Mouse (Mus musculus) monocyte, adult 5-6 weeks (primary cell): ENCODE data around the gene Mtmr2. TPM values are rescaled to one million over a fixed set of nuclear protein-coding genes. Genes with fewer than 3 reads are reported as not detected.
"Not testable (repeated sequence)": the region's sequence is repeated elsewhere in the genome, so short reads cannot be mapped to it uniquely, and the experiment has no call there.

Source experiments
- ATAC-seq: fragments of 153-309, 156-312 bp; replicated peaks from 2 replicates; pipeline ENCODE4 v1.8.0; 2017; ENCODE audit warnings: mild to moderate bottlenecking; ENCODE audit not compliant: low TSS enrichment, insufficient number of reproducible peaks, severe bottlenecking, poor library complexity, low FRiP score
- total RNA-seq: library from RNA; stranded (forward); fragments of 200-1000, 200-491, 200-594 nt; gene quantifications from 3 replicates; pipeline ENCODE4 v1.2.3, GENCODE M21; 2017

Gene Mtmr2
- 38.3 to 63.6 TPM (median 63.5 TPM) in 3 replicates for total RNA-seq

GRCm38 (mm10) chr9:13748404-13748797 is at the start of gene Mtmr2:
Mtmr2 (plus strand) TSS chr9:13748410.
- ATAC-seq: no peak

GRCm38 (mm10) chr9:13699061-13699780 is 49.0 kb upstream of the Mtmr2 start:
- ATAC-seq: no peak

GRCm38 (mm10) chr9:13699781-13700116 is 48.5 kb upstream of the Mtmr2 start:
- no peak for ATAC-seq

GRCm38 (mm10) chr9:13701773-13702172 is 46.4 kb upstream of the Mtmr2 start:
- ATAC-seq: no peak

- no peak for ATAC-seq
Measured at GRCm38 (mm10) chr9:13703100-13703499, 45.1 kb upstream of the Mtmr2 start.

- ATAC-seq: no peak
Measured at GRCm38 (mm10) chr9:13704917-13705316, 43.3 kb upstream of the Mtmr2 start.

GRCm38 (mm10) chr9:13707066-13707555 is 41.1 kb upstream of the Mtmr2 start:
- ATAC-seq: no peak

- ATAC-seq: no peak
Measured at GRCm38 (mm10) chr9:13709436-13709835, 38.8 kb upstream of the Mtmr2 start.

GRCm38 (mm10) chr9:13715891-13716290 is 32.3 kb upstream of the Mtmr2 start:
- ATAC-seq: not testable (repeated sequence)

- ATAC-seq: peak; percentile 79
Measured at GRCm38 (mm10) chr9:13716316-13717099, 31.7 kb upstream of the Mtmr2 start.

- ATAC-seq: peak; percentile 92
Measured at GRCm38 (mm10) chr9:13748798-13749674, 826 bp downstream of the Mtmr2 start.

GRCm38 (mm10) chr9:13749675-13749998 is 1.4 kb downstream of the Mtmr2 start:
- no peak for ATAC-seq

GRCm38 (mm10) chr9:13752543-13752942 is 4.3 kb downstream of the Mtmr2 start:
- no peak for ATAC-seq

GRCm38 (mm10) chr9:13760430-13760829 is 12.2 kb downstream of the Mtmr2 start:
- ATAC-seq: no peak

GRCm38 (mm10) chr9:13765624-13766023 is 17.4 kb downstream of the Mtmr2 start:
- ATAC-seq: no peak

- no peak for ATAC-seq
Measured at GRCm38 (mm10) chr9:13766570-13766969, 18.4 kb downstream of the Mtmr2 start.

- ATAC-seq: no peak
Measured at GRCm38 (mm10) chr9:13774732-13775131, 26.5 kb downstream of the Mtmr2 start.

- ATAC-seq: no peak
Measured at GRCm38 (mm10) chr9:13781985-13782384, 33.8 kb downstream of the Mtmr2 start.

GRCm38 (mm10) chr9:13790864-13791263 is 42.7 kb downstream of the Mtmr2 start:
- not testable (repeated sequence) for ATAC-seq
